Mouse (Mus musculus) gastrocnemius, postnatal 10 days (tissue): ENCODE measurements at regions not wholly inside any gene's neighbourhood (a gene's known extent, or its start where the extent isn't known, plus 50 kb on each side); places are given as distances from the start of the nearest gene placed in this dataset.

Experiments used
- DNase-seq: peaks from one replicate; pipeline ENCODE4 v3.0.0; 2021; ENCODE audit warnings: mixed read lengths

- no peak for DNase-seq
Observed at GRCm38 (mm10) chr2:9688176-9688575, 192.9 kb upstream of the 4930412O13Rik start.

- no peak for DNase-seq
Observed at GRCm38 (mm10) chr2:9689518-9689917, 191.5 kb upstream of the 4930412O13Rik start.

- no peak for DNase-seq
Observed at GRCm38 (mm10) chr2:9691506-9691905, 189.5 kb upstream of the 4930412O13Rik start.

- no peak for DNase-seq
Observed at GRCm38 (mm10) chr2:9691906-9692305, 189.1 kb upstream of the 4930412O13Rik start.

GRCm38 (mm10) chr2:9693351-9693750, 187.7 kb upstream of the 4930412O13Rik start:
- no peak for DNase-seq

- DNase-seq: no peak
Observed at GRCm38 (mm10) chr2:9694178-9694577, 186.9 kb upstream of the 4930412O13Rik start.

- DNase-seq: no peak
Observed at GRCm38 (mm10) chr2:9697591-9698345, 183.3 kb upstream of the 4930412O13Rik start.

- peak; percentile 19 for DNase-seq
Observed at GRCm38 (mm10) chr2:9704266-9704665, 176.8 kb upstream of the 4930412O13Rik start.

- DNase-seq: no peak
Observed at GRCm38 (mm10) chr2:9709466-9709865, 171.6 kb upstream of the 4930412O13Rik start.

GRCm38 (mm10) chr2:9717904-9718303, 163.1 kb upstream of the 4930412O13Rik start:
- DNase-seq: no peak

- no peak for DNase-seq
Observed at GRCm38 (mm10) chr2:9733243-9733642, 147.8 kb upstream of the 4930412O13Rik start.

- no peak for DNase-seq
Observed at GRCm38 (mm10) chr2:9744181-9744580, 136.9 kb upstream of the 4930412O13Rik start.

- no peak for DNase-seq
Observed at GRCm38 (mm10) chr2:9749829-9750788, 130.9 kb upstream of the 4930412O13Rik start.

- DNase-seq: no peak
Observed at GRCm38 (mm10) chr2:9753691-9754090, 127.4 kb upstream of the 4930412O13Rik start.

- no peak for DNase-seq
Observed at GRCm38 (mm10) chr2:9754153-9754552, 126.9 kb upstream of the 4930412O13Rik start.

GRCm38 (mm10) chr2:9757770-9758420, 123.2 kb upstream of the 4930412O13Rik start:
- DNase-seq: no peak

GRCm38 (mm10) chr2:9758983-9759382, 122.1 kb upstream of the 4930412O13Rik start:
- DNase-seq: no peak

GRCm38 (mm10) chr2:9759389-9760104, 121.5 kb upstream of the 4930412O13Rik start:
- DNase-seq: no peak

GRCm38 (mm10) chr2:9780159-9780558, 100.9 kb upstream of the 4930412O13Rik start:
- no peak for DNase-seq

GRCm38 (mm10) chr2:9782698-9783097, 98.4 kb upstream of the 4930412O13Rik start:
- no peak for DNase-seq

- no peak for DNase-seq
Observed at GRCm38 (mm10) chr2:9791970-9792369, 89.1 kb upstream of the 4930412O13Rik start.

GRCm38 (mm10) chr2:9792381-9792780, 88.7 kb upstream of the 4930412O13Rik start:
- DNase-seq: no peak
